Mouse (Mus musculus): Measurements from ENCODE around the gene Cfap57.

Gene Cfap57

DNA sequence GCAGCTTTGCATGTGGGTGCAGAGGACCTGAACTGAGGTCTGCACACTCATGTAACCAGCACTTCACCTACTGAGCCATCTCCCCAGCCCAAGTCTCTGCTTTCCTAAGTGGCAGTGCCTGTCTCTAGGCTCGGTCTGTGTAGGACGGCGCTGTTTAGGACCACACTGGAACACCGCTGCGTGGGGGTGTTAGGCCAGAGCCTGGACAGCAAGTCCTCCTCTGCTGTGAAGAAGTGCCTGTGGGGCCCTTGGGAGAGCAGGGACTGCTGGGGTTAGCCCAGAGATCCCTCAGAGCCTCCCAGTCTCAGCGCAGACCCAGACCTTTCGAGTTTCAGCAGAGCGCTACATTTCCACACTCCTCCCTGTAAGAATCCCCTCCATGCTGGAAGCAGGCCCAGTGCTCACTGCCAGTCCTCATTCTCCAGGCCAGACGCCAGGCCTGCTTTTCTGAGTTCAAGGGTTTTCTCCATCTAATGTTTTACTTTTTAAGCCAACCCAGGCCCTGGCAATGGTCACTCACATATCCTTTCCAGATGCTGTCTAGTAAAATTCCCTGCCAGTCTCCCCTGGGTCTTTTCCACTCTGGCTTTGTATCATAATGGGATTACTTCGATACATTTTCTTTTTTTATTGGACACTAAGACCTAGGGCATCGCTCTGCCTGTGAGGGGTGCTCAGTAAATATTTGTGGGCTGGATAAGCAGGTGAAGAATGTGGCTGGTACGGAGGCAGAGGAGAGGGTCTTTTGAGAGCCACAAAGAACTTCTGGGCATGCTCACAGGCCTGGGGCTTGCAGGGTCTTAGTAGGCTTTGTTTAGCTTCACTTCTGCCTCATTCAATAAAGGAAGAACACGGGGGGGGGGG lies 56.3 kb downstream of the Cfap57 start:
- WGBS = 78% methylated on average over 13 of the region's 13 CpGs

- WGBS = 78% methylated on average over 3 of the region's 3 CpGs
These were observed 67.4 kb downstream of the Cfap57 start for GRCm38 (mm10) chr4:118553039-118553649.

DNA sequence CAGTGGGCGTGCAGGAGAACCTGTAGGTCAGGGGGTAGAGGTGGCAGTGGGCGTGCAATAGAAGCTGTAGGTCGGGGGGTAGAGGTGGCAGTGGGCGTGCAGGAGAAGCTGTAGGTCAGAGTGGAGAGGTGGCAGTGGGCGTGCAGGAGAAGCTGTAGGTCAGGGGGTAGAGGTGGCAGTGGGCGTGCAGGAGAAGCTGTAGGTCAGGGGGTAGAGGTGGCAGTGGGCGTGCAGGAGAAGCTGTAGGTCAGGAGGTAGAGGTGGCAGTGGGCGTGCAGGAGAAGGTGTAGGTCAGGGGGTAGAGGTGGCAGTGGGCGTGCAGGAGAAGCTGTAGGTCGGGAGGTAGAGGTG lies 72.5 kb downstream of the Cfap57 start:
- WGBS = 89% methylated on average over 10 of the region's 10 CpGs

- WGBS = 88% methylated on average over 23 of the region's 23 CpGs
These were observed 73.0 kb downstream of the Cfap57 start for GRCm38 (mm10) chr4:118547424-118548129.

GRCm38 (mm10) chr4:118544441-118545127 lies 76.0 kb downstream of the Cfap57 start:
- 87% methylated on average over 14 of the region's 14 CpGs for whole genome bisulfite sequencing

- 8% methylated on average over 24 of the region's 24 CpGs for WGBS
These were observed 76.9 kb downstream of the Cfap57 start, which contains the start of gene Tmem125 for GRCm38 (mm10) chr4:118543592-118544260. TSS of gene Tmem125 (minus strand) at chr4:118544044.

DNA sequence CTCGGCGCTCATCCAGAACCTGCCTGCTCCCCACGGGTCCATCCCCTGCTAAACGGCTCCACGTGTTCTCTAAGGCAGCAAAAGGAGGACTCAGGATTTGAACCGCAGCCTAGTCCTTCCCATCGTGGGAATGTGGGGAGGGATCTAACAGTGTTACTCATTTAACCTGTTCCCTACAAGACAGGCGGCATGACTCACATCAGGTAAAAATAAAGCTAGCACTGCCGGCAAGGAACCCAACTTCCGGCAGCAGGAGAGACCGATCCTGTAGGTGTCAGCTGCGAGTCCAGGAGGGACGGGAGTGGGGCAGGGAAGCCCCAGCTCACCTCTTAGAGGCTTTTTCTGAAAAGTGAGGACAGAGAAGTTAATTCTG lies 77.4 kb downstream of the Cfap57 start:
- WGBS = 8% methylated on average over 13 of the region's 13 CpGs

DNA sequence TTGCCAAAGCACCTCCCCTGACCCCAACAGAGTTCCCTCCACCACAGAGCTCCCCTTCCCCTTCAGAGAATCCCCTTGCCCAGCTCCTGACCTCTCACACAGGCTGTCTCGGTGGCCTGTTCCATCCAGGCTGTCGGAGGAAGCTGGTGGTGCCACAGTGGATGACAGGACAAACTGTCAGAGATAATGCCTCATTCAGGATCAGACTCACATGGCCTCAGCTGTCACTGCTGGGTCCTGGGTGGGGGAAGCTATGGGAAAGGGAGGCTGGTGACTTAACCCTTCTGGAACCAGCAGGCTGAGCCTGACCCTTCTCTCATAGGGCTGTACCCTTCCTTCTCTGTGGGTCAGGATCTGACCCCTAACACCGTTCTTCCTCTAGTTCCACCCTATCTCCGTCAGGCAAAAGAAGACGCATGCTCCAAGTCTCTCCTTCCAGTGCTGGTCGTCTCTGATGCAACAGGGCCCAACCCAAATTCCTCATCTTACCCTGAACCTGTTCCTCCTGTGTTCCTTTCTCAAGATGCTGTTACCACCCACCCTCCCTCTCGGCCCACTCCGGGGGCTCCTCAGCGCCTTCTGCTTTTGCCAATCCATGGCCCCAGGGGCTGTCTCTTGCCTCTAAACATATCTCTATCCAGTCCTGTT lies 77.9 kb downstream of the Cfap57 start:
- 63% methylated on average over 9 of the region's 9 CpGs for WGBS

- WGBS = 32% methylated on average over 10 of the region's 10 CpGs
These were observed 80.7 kb downstream of the Cfap57 start for GRCm38 (mm10) chr4:118539904-118540303.

DNA sequence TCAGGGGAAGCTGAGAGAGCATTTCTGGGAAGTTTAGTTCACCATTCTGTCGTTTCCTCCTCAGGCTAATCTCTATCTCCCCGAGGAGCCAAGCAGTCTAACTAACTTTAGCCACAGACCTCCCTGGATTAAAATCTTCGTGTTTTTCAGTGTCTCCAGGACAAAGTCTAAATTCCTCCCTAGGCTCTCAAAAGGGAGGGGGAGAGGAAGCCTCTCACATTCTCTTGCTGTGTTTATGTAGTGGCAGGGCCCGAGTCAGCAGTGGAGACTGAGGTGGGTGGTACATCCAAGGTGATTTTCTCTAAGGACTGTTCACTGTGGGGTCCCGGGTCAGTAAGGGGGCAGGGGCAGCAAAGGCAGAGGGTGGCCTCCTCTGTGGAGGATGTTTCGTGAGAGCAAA lies 82.8 kb downstream of the Cfap57 start:
- WGBS = 67% methylated on average over 6 of the region's 6 CpGs

GRCm38 (mm10) chr4:118535610-118536009 lies 85.0 kb downstream of the Cfap57 start:
- WGBS = 89% methylated on average over 6 of the region's 6 CpGs

GRCm38 (mm10) chr4:118533605-118534004 lies 87.0 kb downstream of the Cfap57 start:
- WGBS = 83% methylated on average over 7 of the region's 7 CpGs

DNA sequence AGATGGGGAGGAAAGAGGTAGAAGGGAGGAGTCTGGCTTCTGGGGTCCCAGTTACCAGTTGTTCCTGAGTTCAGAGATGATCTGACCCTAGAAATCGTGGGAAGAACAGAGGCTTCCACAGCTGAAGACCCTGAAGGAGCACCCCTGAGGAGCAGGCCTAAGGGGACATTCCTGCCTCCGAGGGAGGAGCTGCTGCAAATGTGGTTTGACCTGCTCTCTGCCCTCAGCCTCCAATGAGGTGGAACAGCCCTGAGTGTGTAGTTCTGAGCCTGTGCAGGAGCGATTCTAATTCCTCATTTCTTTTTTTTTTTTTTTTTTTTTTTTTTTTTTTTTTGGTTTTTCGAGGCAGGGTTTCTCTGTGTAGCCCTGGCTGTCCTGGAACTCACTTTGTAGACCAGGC lies 87.4 kb downstream of the Cfap57 start:
- 67% methylated on average over 4 of the region's 4 CpGs for WGBS

DNA sequence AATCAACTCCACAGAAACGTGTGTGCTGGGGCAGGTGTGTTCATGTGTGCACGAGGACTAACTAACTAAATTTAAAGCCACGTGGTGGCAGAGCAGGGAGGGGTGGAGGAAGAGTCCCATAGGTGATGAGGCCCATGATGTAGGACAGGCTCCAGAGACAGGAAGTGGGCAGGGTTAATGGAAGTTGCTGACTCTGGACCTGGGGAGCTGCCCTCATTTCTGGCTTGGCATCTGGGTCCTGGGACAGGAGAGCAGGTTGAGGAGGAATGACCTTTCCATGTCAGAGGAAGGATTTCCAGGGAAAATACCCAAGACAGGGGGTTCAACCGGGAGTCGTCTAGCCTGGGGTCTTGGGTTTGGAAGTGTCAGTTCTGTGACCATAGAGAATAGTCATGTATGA lies 87.9 kb downstream of the Cfap57 start:
- 86% methylated on average over 5 of the region's 5 CpGs for WGBS

DNA sequence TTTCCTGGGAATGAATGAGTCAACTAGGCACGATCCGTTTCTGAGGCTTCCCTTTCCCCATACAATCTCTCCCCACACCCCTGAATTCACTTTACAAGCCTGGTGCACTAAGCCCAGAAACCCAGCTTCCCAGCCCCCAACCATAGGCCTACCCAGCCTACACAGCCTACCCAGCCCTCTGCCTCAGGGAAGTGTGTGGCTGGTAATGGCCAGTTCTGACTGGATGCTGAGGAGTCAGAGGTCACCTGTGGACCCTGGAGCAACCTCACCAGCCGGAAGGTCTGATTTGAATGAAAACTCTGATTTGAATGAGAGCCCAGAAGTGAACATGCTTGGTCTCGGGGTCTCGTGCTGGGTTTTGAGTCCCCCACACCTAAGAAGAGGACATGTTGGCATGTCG lies 92.9 kb downstream of the Cfap57 start:
- WGBS = 88% methylated on average over 6 of the region's 6 CpGs

DNA sequence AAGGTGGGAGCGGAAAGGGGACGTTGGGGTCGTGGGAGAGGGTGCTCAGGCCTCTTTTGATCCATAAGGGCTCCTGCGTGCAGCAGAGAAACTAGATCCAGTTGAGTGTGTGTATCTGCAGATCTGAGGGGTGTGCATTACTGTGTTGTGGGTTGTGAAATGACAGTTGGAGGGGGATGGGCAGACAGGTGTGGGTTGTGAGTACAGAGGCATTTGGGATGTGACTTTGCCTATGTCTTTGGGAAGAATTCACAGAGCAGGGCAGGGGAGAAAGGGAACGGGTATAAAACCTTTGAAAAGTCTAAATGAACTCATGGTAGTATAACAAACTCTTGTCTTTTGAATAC lies 93.3 kb downstream of the Cfap57 start:
- 56% methylated on average over 5 of the region's 5 CpGs for WGBS

DNA sequence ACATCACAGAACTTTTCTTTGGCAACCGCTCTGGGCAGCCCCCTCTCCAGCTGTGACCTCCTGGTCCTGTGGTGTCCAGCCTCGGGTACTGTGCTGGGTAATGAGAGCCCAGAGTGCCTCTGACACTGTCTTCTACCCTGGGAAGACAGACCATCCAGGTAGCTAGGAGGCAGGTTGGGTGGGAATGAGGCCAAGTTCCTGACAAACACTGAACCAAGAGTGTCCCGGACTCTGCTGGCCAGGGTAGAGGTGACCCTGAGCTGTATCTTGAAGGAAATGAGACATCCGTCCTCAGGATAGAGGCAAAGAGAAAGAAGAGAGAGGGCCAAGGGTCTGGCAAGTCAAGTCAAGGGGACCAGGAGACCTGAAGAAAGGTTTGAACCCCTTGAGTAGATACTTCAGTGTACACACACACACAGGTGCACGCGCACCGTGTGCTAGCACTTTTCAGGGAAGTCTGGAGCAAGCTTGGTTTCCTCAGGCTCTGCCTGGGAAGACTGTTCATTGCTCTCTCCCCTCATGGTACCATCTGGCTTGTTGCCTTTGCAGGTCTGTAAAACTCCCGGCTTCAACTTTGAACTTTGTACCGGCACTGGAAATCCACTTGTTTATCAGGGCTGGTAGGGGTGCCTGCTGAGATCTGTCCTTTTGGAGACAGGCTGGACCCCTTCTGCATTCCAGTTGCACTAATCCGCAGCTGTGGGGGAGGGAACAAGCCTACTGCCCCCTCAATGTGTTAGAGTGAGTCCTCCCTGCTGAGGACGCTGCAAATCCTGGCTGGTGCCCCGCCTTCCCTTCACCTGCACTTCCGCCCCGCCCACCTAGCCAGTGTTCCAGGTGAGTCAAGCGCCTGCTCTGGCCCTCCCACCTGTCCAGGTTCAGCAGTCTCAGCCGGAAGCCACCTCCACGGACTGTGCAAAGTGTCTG lies 93.9 kb downstream of the Cfap57 start, which contains the start of gene 2610528J11Rik:
2610528J11Rik (plus strand) TSS at position 592 of the 927 bp plus-strand sequence.
- 52% methylated on average over 17 of the region's 17 CpGs for WGBS

DNA sequence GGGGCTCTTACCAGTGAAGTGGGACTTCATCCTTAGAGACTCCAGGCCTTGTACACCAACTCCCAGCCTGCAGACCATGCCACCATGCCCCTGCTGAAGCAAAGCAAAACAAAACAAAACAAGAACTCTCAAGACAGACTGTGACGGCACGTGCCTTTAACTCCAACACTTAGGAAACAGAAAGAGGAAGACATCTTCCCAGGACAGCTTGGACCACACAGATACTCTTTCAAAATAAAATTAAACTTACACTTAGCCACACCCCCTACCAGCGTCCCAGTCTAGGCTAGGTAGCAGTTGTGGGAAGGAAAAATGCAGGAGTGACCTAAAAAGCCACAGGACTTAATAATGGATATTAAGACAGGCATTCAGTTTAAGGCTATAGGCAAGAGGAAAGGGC lies 94.8 kb downstream of the Cfap57 start:
- WGBS = 82% methylated on average over 3 of the region's 3 CpGs

DNA sequence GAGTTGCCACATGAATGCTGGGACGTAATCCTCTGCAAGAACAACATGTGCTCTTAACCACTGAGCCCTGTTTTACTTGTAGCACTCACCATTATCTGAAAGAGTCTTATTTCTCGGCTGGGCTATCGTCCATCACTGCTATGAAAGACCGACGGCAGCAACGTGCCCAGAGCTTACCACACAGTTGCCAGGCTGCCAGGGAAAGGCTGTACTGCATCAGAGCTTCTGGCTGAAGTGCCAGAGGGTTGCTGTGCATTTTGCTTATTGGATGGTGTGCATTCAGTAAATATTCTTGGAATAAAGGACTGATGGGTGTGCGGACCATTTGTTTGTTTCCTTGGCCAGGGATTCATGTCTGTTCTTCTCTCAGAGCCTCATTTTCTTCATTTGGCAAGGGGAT lies 96.6 kb downstream of the Cfap57 start:
- WGBS = 63% methylated on average over 7 of the region's 7 CpGs

- 86% methylated on average over 7 of the region's 7 CpGs for WGBS
These were observed 98.3 kb downstream of the Cfap57 start for GRCm38 (mm10) chr4:118522248-118522647.
